Mouse (Mus musculus) kidney, embryonic 15.5 days (tissue): ENCODE data around the gene C8g. TPM values are rescaled to one million over a fixed set of nuclear protein-coding genes. Genes with fewer than 3 reads are reported as not detected.

ENCODE experiments used
- ATAC-seq: fragments of 200-750 bp; cut with Nextera tagmentation; replicated peaks from 2 replicates; pipeline ENCODE4 v1.8.0; 2017; ENCODE audit warnings: moderate TSS enrichment; ENCODE audit not compliant: low FRiP score
- H3K27ac ChIP-seq: fragments of 300-500 bp; sonication (generic); 2 replicates; pipeline ENCODE4 v1.5.1; 2015; ENCODE audit warnings: mild to moderate bottlenecking, inconsistent platforms
- H3K27me3 ChIP-seq: fragments of 300-500 bp; sonication (generic); 2 replicates; pipeline ENCODE4 v1.6.1; 2015; ENCODE audit warnings: inconsistent platforms
- H3K36me3 ChIP-seq: fragments of 300-500 bp; sonication (generic); 2 replicates; pipeline ENCODE4 v1.6.1; 2015; ENCODE audit warnings: inconsistent platforms
- H3K4me1 ChIP-seq: fragments of 300-500 bp; sonication (generic); 2 replicates; pipeline ENCODE4 v1.6.1; 2015; ENCODE audit warnings: inconsistent platforms
- H3K4me2 ChIP-seq: fragments of 300-500 bp; sonication (generic); 2 replicates; pipeline ENCODE4 v1.6.1; 2015; ENCODE audit warnings: moderate library complexity, mild to moderate bottlenecking, inconsistent platforms
- H3K4me3 ChIP-seq: fragments of 300-500 bp; sonication (generic); replicated peaks from 2 replicates; pipeline ENCODE4 v1.5.1; 2015; ENCODE audit warnings: mild to moderate bottlenecking, inconsistent platforms
- H3K9ac ChIP-seq: fragments of 300-500 bp; sonication (generic); 2 replicates; pipeline ENCODE4 v1.6.1; 2015; ENCODE audit warnings: mild to moderate bottlenecking, inconsistent platforms
- H3K9me3 ChIP-seq: fragments of 300-500 bp; sonication (generic); replicated peaks from 2 replicates; pipeline ENCODE4 v1.6.1; 2016; ENCODE audit warnings: inconsistent platforms
- WGBS: fragments of 180-500 bp; shearing (Covaris S2); methylation state at CpG from one replicate; pipeline ENCODE4 v1.1.7; 2015; ENCODE audit warnings: mixed read lengths; 5-methylcytosine and 5-hydroxymethylcytosine counted together
- polyA plus RNA-seq: library from polyadenylated mRNA; unstranded; fragments of >200 nt; fragmentation: Nextera tagmentation; extraction: Ambion mirVana; gene quantifications from 2 replicates; pipeline ENCODE4 v1.2.1, GENCODE M21; 2015

C8g gene
- polyA plus RNA-seq, 1 experiment from 2014 or later = 7.8 TPM

DNA sequence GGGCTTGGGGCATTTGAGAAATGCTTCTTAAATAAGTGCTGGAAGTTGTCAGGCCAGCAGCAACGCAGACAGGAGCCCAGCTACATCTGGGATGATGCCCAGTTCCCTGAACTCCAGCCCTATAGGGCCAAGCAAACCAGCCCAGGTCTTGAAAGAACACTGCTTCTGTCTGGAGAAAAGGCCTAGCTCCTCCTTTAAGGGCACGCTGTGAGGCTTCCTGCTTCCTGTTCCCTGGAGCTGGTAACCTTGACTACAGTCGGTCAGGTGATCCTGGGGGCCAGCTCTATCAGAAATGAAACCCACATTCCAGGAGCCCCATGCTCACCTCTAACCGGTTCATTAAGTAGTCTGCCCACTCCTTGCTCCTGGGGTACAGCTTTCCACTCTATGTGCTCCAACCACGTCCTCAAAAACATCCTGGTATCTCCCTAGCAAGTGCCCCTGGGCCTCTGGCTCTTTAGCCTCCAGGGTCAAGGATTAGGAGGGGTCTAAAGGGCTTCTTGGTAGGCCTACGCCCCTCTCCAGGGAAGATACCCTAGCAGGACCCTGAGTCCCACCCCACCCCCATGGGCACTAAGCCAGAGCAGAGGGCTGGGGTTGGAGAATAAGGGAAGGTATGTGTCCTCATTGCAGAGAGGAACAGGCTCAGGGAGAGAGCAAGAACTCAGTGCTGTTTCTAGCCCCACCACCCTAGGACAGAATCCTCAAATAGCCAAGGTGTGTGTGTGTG is 3.5 kb downstream of the C8g start:
- Histone ChIP-seq H3K4me2 (no peak overlapping the region), H3K27ac (peak overlapping the region; percentile 54), H3K9me3 (no peaks in the 10 kb centered on the region), H3K36me3 (peaks cover 7% of the 10 kb centered on the region; the same call in 1 of the 2 replicates), H3K27me3 (no peaks in the 10 kb centered on the region), H3K4me1 (peaks cover 30% of the 10 kb centered on the region), H3K9ac (no peak overlapping the region), H3K4me3 (no peak overlapping the region)
- 47% methylated on average over 6 of the region's 6 CpGs for WGBS
- ATAC-seq = no peak

DNA sequence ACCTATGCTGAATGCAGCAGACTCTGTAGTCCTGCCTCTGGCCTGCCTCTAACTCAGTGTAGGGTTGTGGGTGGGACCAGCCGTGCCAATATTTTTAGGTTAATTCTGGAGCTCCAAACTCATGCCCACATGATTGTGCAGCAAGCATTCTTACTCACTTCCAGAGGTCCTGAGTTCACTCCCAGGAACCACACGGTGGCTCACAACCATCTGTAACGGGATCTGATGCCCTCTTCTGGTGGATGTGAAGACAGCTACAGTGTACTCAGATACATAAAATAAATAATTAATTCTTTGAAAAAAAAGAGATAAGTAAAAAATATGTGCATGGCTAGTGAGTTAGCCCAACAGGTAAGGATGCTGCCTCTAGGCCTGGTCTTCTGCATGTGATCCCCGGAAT is 5.1 kb downstream of the C8g start:
- H3K9me3 ChIP-seq = no peaks in the 10 kb centered on the region
- H3K9ac ChIP-seq = no peak overlapping the region
- H3K4me1 ChIP-seq = peaks cover 17% of the 10 kb centered on the region
- WGBS = 49% methylated on average over 4 of the region's 4 CpGs
- H3K36me3 ChIP-seq = no peaks in the 10 kb centered on the region
- no peak overlapping the region for H3K4me2 ChIP-seq
- H3K27me3 ChIP-seq = no peaks in the 10 kb centered on the region
- H3K27ac ChIP-seq = no peak overlapping the region
- H3K4me3 ChIP-seq = no peak overlapping the region
- no peak for ATAC-seq

DNA sequence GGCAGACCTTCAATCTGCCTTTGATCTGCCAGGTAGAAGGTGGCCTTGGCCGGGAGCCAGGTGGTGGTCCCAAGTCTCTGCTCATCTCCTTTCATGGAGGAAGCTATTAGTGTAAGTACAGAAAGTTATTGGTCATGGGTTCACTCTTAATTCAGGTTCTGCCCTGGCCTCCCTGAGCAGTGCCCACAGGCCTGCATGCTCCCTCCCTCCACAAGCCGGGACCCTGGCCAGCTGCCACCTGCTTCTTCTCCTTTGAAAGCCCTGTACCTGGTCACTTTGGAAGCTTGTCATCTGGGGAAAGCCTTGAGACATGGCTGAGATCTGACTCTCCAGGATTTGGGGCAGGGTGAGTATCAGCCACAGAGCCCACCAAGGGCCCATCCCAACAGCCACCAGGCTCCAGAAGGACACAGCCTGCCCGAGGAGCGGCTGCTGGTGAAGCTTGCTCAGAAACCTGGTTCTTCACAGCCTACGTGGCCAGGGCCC is 8.0 kb downstream of the C8g start, which contains the start of gene Lcn12:
TSS of gene Lcn12 (minus strand) at position 436 of the 486 bp plus-strand sequence.
- no peak within 1 kb of the TSS for H3K27ac ChIP-seq
- 89% methylated on average over 5 of the region's 5 CpGs for WGBS
- H3K36me3 ChIP-seq = no peaks in the 10 kb centered on the region
- H3K4me3 ChIP-seq = no peak within 1 kb of the TSS
- H3K4me2 ChIP-seq = no peak within 1 kb of the TSS
- no peaks in the 10 kb centered on the region for H3K9me3 ChIP-seq
- H3K4me1 ChIP-seq = peaks cover 7% of the 10 kb centered on the region; the same call in 1 of the 2 replicates
- no peaks in the 10 kb centered on the region for H3K27me3 ChIP-seq
- ATAC-seq = no peak
- H3K9ac ChIP-seq = no peak within 1 kb of the TSS

DNA sequence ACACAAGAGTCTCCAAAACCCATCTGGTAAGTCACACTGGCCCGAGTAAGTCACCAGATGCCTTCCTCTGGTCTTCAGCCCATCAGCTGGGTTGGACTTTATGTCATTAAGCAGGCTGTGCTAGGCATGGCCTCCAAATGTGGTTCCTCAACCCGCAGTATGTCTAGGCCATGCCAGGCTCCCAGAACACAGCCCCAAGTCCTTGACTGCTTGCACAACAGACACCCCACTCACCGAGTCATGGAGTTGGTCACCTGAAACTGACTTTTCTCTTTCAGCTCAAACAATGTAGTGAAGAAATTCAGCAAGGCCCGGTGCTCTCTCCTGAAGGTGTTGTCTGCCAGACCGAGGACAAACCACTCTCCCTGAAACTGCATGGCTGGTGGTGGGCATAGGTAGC is 8.5 kb downstream of the C8g start:
- Histone ChIP-seq H3K9ac (no peak overlapping the region), H3K9me3 (no peaks in the 10 kb centered on the region), H3K4me1 (peaks cover 4% of the 10 kb centered on the region; the same call in 1 of the 2 replicates), H3K27ac (no peak overlapping the region), H3K4me3 (no peak overlapping the region), H3K4me2 (no peak overlapping the region), H3K27me3 (no peaks in the 10 kb centered on the region), H3K36me3 (no peaks in the 10 kb centered on the region)
- ATAC-seq = no peak
- WGBS = 83% methylated on average over 5 of the region's 5 CpGs

DNA sequence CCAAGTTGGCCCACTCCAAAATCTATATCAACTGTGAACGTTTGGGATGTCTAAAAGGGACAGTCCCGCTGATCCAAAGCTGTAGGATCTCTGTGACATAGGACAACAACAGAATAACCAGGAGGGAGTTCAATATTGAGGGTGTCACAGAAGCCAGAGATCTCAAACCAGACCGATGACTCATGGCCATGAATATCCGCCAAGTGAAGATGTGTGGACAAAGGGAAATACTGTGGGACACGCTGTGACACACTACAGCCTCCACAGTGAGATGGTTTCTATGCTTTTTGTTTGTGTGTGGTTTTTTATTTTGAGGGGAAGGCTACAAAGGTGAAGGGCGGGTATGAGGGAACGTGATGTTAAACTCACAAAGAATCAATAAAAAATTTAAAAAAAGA is 12.8 kb downstream of the C8g start:
- Histone ChIP-seq H3K27me3 (no peaks in the 10 kb centered on the region), H3K9ac (no peak overlapping the region), H3K9me3 (no peaks in the 10 kb centered on the region), H3K4me3 (no peak overlapping the region), H3K36me3 (no peaks in the 10 kb centered on the region), H3K4me2 (no peak overlapping the region), H3K4me1 (no peaks in the 10 kb centered on the region), H3K27ac (no peak overlapping the region)
- WGBS = 82% methylated on average over 7 of the region's 7 CpGs
- ATAC-seq = no peak

DNA sequence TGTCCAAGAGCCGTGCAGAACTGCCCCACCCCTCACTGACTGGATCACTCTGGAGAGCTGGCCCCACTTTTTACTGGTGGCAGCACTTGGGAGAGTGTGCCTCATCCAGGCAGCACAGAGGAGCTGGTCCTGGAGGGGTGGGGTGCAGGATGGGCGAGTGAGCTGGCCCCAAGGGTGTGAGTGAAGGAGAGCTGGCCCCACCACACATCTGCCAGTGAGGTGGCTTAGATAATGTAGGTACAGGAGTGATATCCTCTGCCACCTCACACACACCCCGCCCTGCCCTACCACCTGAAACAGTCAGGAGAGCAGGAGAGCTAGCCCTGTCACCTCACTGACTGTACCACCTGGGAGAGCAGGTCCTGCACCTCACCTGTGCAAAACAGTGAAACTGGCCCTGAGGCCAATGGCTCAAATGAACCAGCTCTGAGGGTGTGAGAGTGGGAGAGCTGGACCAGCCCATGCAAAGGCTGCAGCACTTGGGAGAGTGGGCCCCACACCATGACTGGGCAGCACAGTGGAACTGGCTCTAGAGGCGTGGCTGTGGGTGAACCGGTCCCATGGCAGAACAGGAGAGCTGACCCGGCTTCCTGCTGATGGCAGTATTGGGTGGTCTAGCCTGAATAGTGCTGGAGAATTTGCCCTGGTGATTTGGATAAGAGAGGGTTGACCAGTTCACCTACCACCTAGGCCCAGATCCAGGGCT is 13.4 kb downstream of the C8g start:
- WGBS = 65% methylated on average over 6 of the region's 6 CpGs
- Histone ChIP-seq H3K36me3 (no peaks in the 10 kb centered on the region), H3K4me2 (no peak overlapping the region), H3K4me1 (no peaks in the 10 kb centered on the region), H3K9me3 (no peaks in the 10 kb centered on the region), H3K27ac (no peak overlapping the region), H3K4me3 (no peak overlapping the region), H3K27me3 (no peaks in the 10 kb centered on the region), H3K9ac (no peak overlapping the region)
- ATAC-seq = no peak

DNA sequence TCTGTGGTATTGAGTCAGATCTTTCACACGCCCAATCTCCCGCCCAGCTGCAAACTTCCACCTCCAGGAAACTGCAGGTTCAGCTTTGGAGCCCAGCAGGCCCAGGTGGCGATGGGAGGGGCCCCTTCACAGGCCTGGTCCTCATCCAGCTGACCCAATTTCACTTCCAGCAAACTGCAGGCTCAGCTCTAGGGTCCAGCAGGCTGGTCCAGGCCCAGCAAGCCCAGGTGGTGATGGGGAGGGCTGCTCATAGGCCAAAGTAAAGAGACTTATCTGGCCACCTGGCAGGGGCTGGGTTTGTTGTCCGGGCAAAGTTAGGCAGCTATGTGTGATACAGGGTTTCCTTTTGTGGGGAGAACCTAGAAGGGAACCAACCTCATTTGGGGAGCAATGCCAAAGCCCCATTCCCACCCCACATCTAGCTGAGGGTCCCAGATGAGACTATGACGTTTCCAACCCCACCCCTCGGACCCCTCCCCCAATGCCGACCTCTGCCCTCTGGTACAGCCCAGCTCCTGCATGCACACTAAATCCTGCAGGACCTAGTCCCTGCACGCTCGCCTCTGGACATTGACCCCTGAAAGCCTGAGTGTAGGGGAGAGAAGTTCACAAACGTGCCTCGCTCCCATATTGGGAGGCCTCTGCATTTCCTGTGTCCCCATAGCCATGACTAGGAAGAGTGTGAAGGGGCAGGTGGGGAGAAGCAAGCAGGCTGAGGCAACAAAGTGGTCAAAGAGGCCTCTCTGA is 16.4 kb downstream of the C8g start:
- H3K9ac ChIP-seq = no peak overlapping the region
- H3K4me2 ChIP-seq = no peak overlapping the region
- no peak for ATAC-seq
- H3K27me3 ChIP-seq = no peaks in the 10 kb centered on the region
- no peaks in the 10 kb centered on the region for H3K36me3 ChIP-seq
- WGBS = 58% methylated on average over 11 of the region's 11 CpGs
- no peaks in the 10 kb centered on the region for H3K9me3 ChIP-seq
- no peak overlapping the region for H3K27ac ChIP-seq
- H3K4me3 ChIP-seq = no peak overlapping the region
- H3K4me1 ChIP-seq = no peaks in the 10 kb centered on the region

DNA sequence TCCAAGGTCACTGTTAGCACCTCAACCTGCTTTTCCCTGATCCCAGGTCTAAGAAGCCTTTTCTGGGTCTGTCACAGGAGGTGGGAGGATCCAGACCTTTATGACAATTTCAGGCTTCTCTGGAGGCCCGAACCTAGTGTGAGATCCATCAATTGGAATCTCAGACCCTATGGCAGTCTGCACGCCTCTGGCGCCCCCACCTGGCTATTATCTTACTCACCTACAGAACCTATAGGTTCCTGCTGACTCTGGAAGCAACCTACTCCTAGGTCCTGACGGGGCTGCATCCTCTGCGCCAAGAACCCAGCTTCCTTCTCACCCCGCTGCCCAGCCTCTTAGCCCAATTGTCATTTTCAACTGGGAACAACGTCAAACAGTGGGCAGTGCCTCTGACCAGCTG is 18.6 kb downstream of the C8g start:
- Histone ChIP-seq H3K36me3 (no peaks in the 10 kb centered on the region), H3K9ac (no peak overlapping the region), H3K4me2 (no peak overlapping the region), H3K9me3 (no peaks in the 10 kb centered on the region), H3K27me3 (no peaks in the 10 kb centered on the region), H3K27ac (no peak overlapping the region), H3K4me3 (no peak overlapping the region), H3K4me1 (no peaks in the 10 kb centered on the region)
- 23% methylated on average over 7 of the region's 7 CpGs for WGBS
- ATAC-seq = no peak

DNA sequence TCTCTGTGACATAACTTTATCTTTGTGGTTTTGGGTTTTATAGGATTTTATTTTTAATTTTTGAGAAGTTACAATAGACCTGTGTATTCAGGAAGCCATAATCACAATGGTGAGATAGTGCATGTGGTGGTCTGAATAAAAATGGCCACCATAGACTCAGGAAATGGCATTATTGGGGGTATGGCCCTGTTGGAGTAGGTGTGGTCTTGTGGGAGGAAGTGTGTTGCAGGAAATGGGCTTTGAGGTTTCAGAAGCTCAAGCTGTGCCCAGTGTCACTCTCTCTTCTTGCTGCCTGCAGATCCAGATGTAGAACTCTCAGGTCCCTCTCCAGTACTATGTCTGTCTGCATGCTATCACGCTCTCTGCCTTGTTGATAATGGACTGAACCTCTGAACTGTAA is 21.0 kb downstream of the C8g start:
- Histone ChIP-seq H3K4me2 (no peak overlapping the region), H3K36me3 (no peaks in the 10 kb centered on the region), H3K4me1 (no peaks in the 10 kb centered on the region), H3K9me3 (no peaks in the 10 kb centered on the region), H3K27me3 (no peaks in the 10 kb centered on the region), H3K9ac (no peak overlapping the region), H3K27ac (no peak overlapping the region), H3K4me3 (no peak overlapping the region)
- 92% methylated on average over 1 of the region's 1 CpGs for WGBS
- no peak for ATAC-seq

DNA sequence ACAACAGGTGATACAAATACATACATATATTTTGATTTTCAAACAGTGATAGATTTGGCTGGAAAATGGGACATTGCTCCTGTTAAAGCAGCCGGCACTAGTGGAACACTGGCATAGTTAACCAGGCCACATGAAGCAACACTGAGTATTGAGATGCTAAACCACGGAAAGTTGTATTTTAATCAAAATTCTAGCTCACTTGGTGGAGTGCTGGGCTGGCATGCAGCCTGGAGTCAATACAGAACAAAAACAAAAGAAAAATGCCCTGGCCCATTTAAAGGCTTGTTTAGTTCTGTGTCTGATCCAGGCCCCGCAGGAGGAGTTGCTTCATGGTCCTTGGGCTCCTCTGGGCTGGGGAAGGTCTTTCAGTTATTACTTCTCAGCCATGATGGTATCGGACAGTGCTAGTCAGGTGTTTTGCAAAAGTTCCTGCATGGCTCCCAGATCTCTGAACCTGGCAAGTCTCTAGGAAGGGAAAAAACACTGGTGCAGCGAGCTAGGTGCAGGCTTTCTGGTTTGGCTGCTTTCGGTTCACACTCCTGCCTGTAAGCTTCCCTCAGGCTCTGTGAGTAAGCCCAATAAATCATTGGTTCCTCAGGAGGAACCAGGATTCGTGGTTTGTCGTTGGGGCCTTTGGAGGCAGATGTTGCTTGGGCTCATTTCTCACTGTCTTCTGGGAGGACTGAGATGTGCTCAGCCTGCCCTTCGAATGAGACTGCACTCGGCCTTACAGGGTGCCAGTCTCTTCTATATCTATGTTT is 21.8 kb downstream of the C8g start:
- Histone ChIP-seq H3K27ac (no peak overlapping the region), H3K36me3 (no peaks in the 10 kb centered on the region), H3K9ac (no peak overlapping the region), H3K9me3 (no peaks in the 10 kb centered on the region), H3K4me1 (no peaks in the 10 kb centered on the region), H3K4me2 (no peak overlapping the region), H3K27me3 (no peaks in the 10 kb centered on the region), H3K4me3 (no peak overlapping the region)
- WGBS = 62% methylated on average over 10 of the region's 10 CpGs
- ATAC-seq = no peak

DNA sequence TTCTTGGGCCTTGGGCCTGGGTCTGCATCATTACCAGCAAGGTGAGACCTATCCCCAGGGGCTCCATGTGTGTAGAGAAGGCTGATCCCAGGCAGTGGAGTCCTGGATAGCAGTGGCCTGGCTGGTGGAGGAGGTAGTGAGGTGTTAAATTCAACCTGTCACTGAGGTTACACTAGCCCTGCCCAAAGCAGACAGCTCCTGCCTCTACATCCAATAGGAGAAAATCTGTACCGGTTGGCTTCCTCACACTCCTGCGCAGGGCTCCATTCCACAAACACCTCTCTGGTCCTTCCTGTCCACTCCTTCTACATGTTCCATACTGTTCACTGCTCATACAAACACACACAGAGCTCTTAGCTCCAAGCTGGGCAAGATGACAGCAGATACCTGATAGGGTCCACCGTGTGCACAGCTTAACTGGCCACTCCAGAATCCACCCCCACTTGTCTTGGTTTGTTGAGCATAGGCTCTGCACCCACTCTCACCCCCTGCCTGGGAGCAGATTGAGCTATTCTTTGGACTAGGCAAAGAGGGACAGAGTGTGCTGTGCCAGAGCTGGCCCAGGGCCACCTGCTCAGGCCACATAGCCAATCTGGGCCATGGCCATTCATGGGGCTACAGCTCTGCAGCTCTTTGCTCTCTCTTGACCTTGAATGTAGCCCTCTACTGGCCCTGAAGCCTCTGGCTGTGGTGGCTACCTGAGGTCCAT is 23.4 kb downstream of the C8g start:
- no peak overlapping the region for H3K9ac ChIP-seq
- ATAC-seq = no peak
- 88% methylated on average over 3 of the region's 3 CpGs for WGBS
- no peak overlapping the region for H3K4me2 ChIP-seq
- no peaks in the 10 kb centered on the region for H3K36me3 ChIP-seq
- no peaks in the 10 kb centered on the region for H3K27me3 ChIP-seq
- H3K4me1 ChIP-seq = no peaks in the 10 kb centered on the region
- no peaks in the 10 kb centered on the region for H3K9me3 ChIP-seq
- H3K27ac ChIP-seq = no peak overlapping the region
- H3K4me3 ChIP-seq = no peak overlapping the region
